Mouse (Mus musculus) MEL (cell line): ENCODE data around the gene Ly6g5c.

Experiments
- CTCF ChIP-seq, 3 experiments: IDR thresholded peaks in 2 of 3; conservative IDR thresholded peaks in 1 of 3; 2 replicates each; pipeline ENCODE4 v1.5.1; 2011 to 2012; ENCODE audit warnings: low read length in 3 of 3, low read depth in 2 of 3, mild to moderate bottlenecking in 2 of 3, improper control_type of control experiment in 1 of 3, inconsistent platforms in 1 of 3, mixed read lengths in 1 of 3, moderate library complexity in 1 of 3; ENCODE audit not compliant: control insufficient read depth in 1 of 3, insufficient read depth in 1 of 3, poor library complexity in 1 of 3, severe bottlenecking in 1 of 3
- E2F4 ChIP-seq: IDR thresholded peaks from 2 replicates; pipeline ENCODE4 v1.6.1; 2011; ENCODE audit warnings: low read depth, low read length, improper control_type of control experiment, borderline replicate concordance
- JUND ChIP-seq: IDR thresholded peaks from 2 replicates; pipeline ENCODE4 v1.6.1; 2011; ENCODE audit warnings: low read depth, mild to moderate bottlenecking, improper control_type of control experiment, low read length
- MEF2A ChIP-seq: IDR thresholded peaks from 2 replicates; pipeline ENCODE4 v1.6.1; 2014; ENCODE audit warnings: low read depth, mild to moderate bottlenecking, inconsistent platforms, low read length, improper control_type of control experiment; ENCODE audit not compliant: poor library complexity, insufficient replicate concordance, severe bottlenecking; ENCODE audit errors: extremely low read depth
- NELFE ChIP-seq: IDR thresholded peaks from 2 replicates; pipeline ENCODE4 v1.6.1; 2011; ENCODE audit warnings: low read depth, low read length, improper control_type of control experiment
- POLR2A ChIP-seq, 2 experiments: IDR thresholded peaks; 2 replicates each; pipeline ENCODE4 v1.6.1; 2011 to 2012; ENCODE audit warnings: low read length in 2 of 2, mild to moderate bottlenecking in 2 of 2, control low read depth in 1 of 2, improper control_type of control experiment in 1 of 2, low read depth in 1 of 2, moderate library complexity in 1 of 2; ENCODE audit not compliant: control insufficient read depth in 1 of 2, insufficient read depth in 1 of 2, poor library complexity in 1 of 2
- POLR2AphosphoS2 ChIP-seq: IDR thresholded peaks from 2 replicates; pipeline ENCODE4 v1.6.1; 2011; ENCODE audit warnings: low read length, improper control_type of control experiment
- POLR2AphosphoS5 ChIP-seq: IDR thresholded peaks from 2 replicates; pipeline ENCODE4 v1.6.1; 2012; ENCODE audit warnings: low read depth, borderline replicate concordance, mild to moderate bottlenecking, inconsistent platforms, low read length, moderate library complexity, mixed read lengths
- TAL1 ChIP-seq: IDR thresholded peaks from 2 replicates; pipeline ENCODE4 v1.6.1; 2012; ENCODE audit warnings: mild to moderate bottlenecking, inconsistent platforms, low read length, moderate library complexity, mixed read lengths
- TBP ChIP-seq: IDR thresholded peaks from 2 replicates; pipeline ENCODE4 v1.8.0; 2011; ENCODE audit warnings: low read depth, low read length, improper control_type of control experiment
- USF1 ChIP-seq: IDR thresholded peaks from 2 replicates; pipeline ENCODE4 v1.6.1; 2014; ENCODE audit warnings: low read depth, mild to moderate bottlenecking, inconsistent platforms, low read length, improper control_type of control experiment, moderate library complexity
- ZC3H11A ChIP-seq: IDR thresholded peaks from 2 replicates; pipeline ENCODE4 v1.6.1; 2012; ENCODE audit warnings: low read depth, mild to moderate bottlenecking, inconsistent platforms, low read length, improper control_type of control experiment

DNA sequence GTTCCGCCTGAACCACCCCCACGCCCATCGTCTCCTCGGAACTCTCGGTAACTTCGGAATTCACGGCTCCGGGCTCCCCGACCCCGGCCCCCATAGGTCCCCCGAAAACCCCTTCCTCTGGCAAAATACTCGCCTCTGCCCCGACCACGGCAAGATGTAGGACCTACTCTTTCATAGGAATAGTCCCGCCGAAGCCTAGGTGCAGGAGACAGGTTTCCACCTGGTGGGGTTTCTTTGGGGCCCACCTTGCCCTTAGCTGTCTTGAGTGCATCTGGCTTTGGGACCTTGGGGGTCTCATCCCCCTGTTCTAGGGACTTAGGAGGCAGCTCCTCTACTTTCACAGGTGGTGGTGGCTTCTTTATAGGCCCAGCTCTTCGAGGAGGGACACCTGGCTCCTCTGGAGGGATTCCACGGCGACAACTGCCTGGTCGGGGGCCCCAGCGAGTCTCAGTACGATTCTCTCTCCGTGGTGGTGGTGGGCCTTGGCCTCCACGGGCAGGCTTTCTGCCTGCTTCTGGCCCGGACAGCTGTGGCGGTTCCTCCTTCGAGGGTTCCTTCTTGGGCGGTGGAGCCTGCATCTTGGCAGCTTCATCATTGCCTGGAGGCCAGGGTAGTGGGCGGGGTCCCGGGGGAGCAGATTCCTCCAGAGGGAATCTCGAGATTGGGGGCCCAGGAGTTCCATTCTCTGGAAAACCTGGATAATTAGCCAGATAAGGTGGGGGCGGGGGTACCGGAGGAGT lies 48.6 kb downstream of the Ly6g5c start:
- no peak for TF ChIP-seq E2F4
- no peak for TF ChIP-seq MEF2A
- TF ChIP-seq TBP, result no peak
- no peak for TF ChIP-seq USF1
- no peak for TF ChIP-seq POLR2AphosphoS5
- no peak for TF ChIP-seq POLR2A (IDR thresholded peaks at IDR 0.05; ENCODE audit: control insufficient read depth in 1 of 2, insufficient read depth in 1 of 2, low read depth in 1 of 2, low read length in 2 of 2, poor library complexity in 1 of 2)
- no peak for TF ChIP-seq POLR2AphosphoS2
- no peak for TF ChIP-seq CTCF (IDR thresholded peaks at IDR 0.05 in 2 of 3, conservative IDR thresholded peaks at IDR 0.05 in 1 of 3; ENCODE audit: control insufficient read depth in 1 of 3, insufficient read depth in 1 of 3, low read depth in 2 of 3, low read length in 3 of 3, poor library complexity in 1 of 3, severe bottlenecking in 1 of 3)
- TF ChIP-seq ZC3H11A, result no peak
- TF ChIP-seq NELFE, result no peak
- TF ChIP-seq JUND, result no peak
- no peak for TF ChIP-seq TAL1
